Mouse (Mus musculus) E14TG2a.4 (cell line): ENCODE measurements around the gene Gm49354.

Experiments used
- CTCF ChIP-seq: conservative IDR thresholded peaks from 2 replicates; pipeline ENCODE4 v1.5.1; 2014; ENCODE audit warnings: low read length
- NANOG ChIP-seq: IDR thresholded peaks from 2 replicates; pipeline ENCODE4 v1.6.1; 2014; ENCODE audit warnings: borderline replicate concordance, low read length, mixed read lengths
- POU5F1 ChIP-seq: IDR thresholded peaks from 2 replicates; pipeline ENCODE4 v1.6.1; 2014; ENCODE audit warnings: low read length, borderline replicate concordance

DNA sequence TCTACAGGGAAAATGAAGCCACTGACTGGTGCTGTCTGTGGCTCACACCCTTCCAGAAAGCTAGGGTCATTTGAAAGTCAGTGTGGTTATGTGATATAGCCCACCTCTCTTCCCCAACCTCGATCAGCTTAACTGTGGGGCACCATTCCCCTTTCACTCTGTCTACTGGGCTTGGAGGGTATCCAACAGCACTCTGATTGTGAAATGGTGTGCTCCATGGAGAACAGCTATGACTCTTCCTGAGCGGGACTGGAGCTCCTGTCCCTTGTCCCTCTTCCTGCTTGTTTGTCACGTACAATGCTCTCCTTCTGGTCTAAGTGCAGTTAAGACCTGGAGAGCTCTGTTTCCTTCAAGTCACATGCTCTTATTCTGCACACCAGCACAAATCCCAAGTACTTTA is 6.9 kb downstream of the Gm49354 start:
- no peak for TF ChIP-seq CTCF
- no peak for TF ChIP-seq POU5F1
- TF ChIP-seq NANOG, result no peak
